ENCODE assay signal across 17 mouse cellular contexts in the genomic region with DNA sequence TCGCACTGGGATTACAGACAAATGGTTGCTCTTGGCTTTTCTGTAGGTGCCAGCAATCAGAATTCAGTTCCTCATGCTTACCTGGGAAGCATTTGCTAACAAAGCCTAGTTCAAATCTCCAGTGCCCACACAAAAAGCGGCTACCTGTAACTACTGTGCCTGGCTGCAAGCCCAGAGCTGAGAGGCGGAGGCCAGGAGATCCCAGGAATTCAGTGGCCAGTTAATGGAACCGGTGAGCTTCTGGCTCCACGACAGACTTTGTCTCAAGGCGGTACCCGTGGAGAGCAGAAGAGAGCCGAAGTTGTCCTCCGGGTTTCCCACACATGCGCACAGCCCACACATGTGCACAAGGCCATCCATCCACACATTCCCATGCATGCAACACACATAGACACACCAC. TPM values are rescaled to one million over a fixed set of nuclear protein-coding genes. Genes with fewer than 3 reads are reported as not detected.
DNase-seq lines count a peak whose midpoint lies in the region; ATAC-seq lines count a peak whose summit lies in the region.
"Had no signal": no experiment of that assay in that cellular context is flagged by ENCODE, and none has a peak within 500 bp of the region (broad histone marks: within the 10 kb centered on the region; RNA-seq: fewer than 3 reads in every experiment).

No protein-coding gene starts in this region.

- 91% methylated on average over 10 of the region's 10 CpGs for WGBS in hindbrain, embryonic 10.5 days
- 88% methylated on average over 10 of the region's 10 CpGs for WGBS in hindbrain, embryonic 12.5 days

- peak; percentile 71 to 82 for DNase-seq in cerebellum, postnatal 10 days
- DNase-seq in cerebellum, adult 9-10 months: no peak
- no peak for DNase-seq in hindbrain, embryonic 10.5 days (ENCODE audit: low spot score)
- DNase-seq in lung, postnatal 25 days (ENCODE audit: low spot score): peak; percentile 17
- DNase-seq in lung, postnatal 10 days: no peak
- DNase-seq in kidney, postnatal 36 days: peak; percentile 78 to 87
- DNase-seq in layer of hippocampus, postnatal 14 days (ENCODE audit: low spot score in 2 of 2): no peak
- DNase-seq: gastrocnemius, postnatal 14 days; thymus, postnatal 4 days had no signal

- no peak overlapping the region for H3K4me2 ChIP-seq in hindbrain, embryonic 12.5 days (replicated peaks)
- H3K4me2 ChIP-seq: embryonic facial prominence, embryonic 13.5 days; heart, embryonic 15.5 days; liver, embryonic 12.5 days; neural tube, embryonic 12.5 days had no signal

- no peak overlapping the region for H3K9ac ChIP-seq in hindbrain, embryonic 12.5 days
- H3K9ac ChIP-seq: embryonic facial prominence, embryonic 13.5 days; heart, embryonic 15.5 days; liver, embryonic 12.5 days; neural tube, embryonic 12.5 days had no signal

- H3K4me3 ChIP-seq in hindbrain, embryonic 10.5 days: no peak overlapping the region
- no peak overlapping the region for H3K4me3 ChIP-seq in hindbrain, embryonic 12.5 days
- H3K4me3 ChIP-seq: embryonic facial prominence, embryonic 13.5 days; heart, embryonic 15.5 days; liver, embryonic 12.5 days; neural tube, embryonic 12.5 days had no signal

- no peaks in the 10 kb centered on the region for H3K36me3 ChIP-seq in hindbrain, embryonic 10.5 days
- H3K36me3 ChIP-seq in hindbrain, embryonic 12.5 days: no peaks in the 10 kb centered on the region
- H3K36me3 ChIP-seq: embryonic facial prominence, embryonic 13.5 days; heart, embryonic 15.5 days; liver, embryonic 12.5 days; neural tube, embryonic 12.5 days had no signal

- H3K27ac ChIP-seq in hindbrain, embryonic 10.5 days: peak overlapping the region; percentile 46; the same call in 1 of the 2 replicates
- H3K27ac ChIP-seq in hindbrain, embryonic 12.5 days: no peak overlapping the region
- H3K27ac ChIP-seq: embryonic facial prominence, embryonic 13.5 days; heart, embryonic 15.5 days; liver, embryonic 12.5 days; neural tube, embryonic 12.5 days had no signal

- no peak for ATAC-seq in hindbrain, embryonic 12.5 days (ENCODE audit: low FRiP score)
- ATAC-seq: forebrain, embryonic 16.5 days; hindbrain, embryonic 16.5 days; liver, embryonic 12.5 days; Patski had no signal

- no peaks in the 10 kb centered on the region for H3K9me3 ChIP-seq in hindbrain, embryonic 10.5 days
- H3K9me3 ChIP-seq in hindbrain, embryonic 12.5 days (replicated peaks): no peaks in the 10 kb centered on the region
- H3K9me3 ChIP-seq: embryonic facial prominence, embryonic 13.5 days; heart, embryonic 15.5 days; liver, embryonic 12.5 days; neural tube, embryonic 12.5 days had no signal

- H3K4me1 ChIP-seq in hindbrain, embryonic 10.5 days (replicated peaks): peaks cover 18% of the 10 kb centered on the region
- H3K4me1 ChIP-seq in hindbrain, embryonic 12.5 days: peaks cover 9% of the 10 kb centered on the region
- H3K4me1 ChIP-seq: liver, embryonic 12.5 days had no signal

- no peaks in the 10 kb centered on the region for H3K27me3 ChIP-seq in hindbrain, embryonic 10.5 days (ENCODE audit: insufficient read depth, poor library complexity, severe bottlenecking)
- no peaks in the 10 kb centered on the region for H3K27me3 ChIP-seq in hindbrain, embryonic 12.5 days
- H3K27me3 ChIP-seq: embryonic facial prominence, embryonic 13.5 days; heart, embryonic 15.5 days; liver, embryonic 12.5 days; neural tube, embryonic 12.5 days had no signal

RNA-seq across cellular contexts. Expression of gene Phactr2, which starts 46.6 kb away (rescaled TPM):
- polyA plus RNA-seq in hindbrain, embryonic 10.5 days (2016; fragmentation: Nextera tagmentation; extraction: Ambion mirVana): 10.7 and 11.0 TPM in 2 replicates
- polyA plus RNA-seq in hindbrain, embryonic 12.5 days (2016; fragmentation: Nextera tagmentation; extraction: Ambion mirVana): 14.5 and 16.0 TPM in 2 replicates
- 10 to 100 TPM; 26.3 to 28.1 TPM for total RNA-seq in layer of hippocampus, postnatal 14 days (2021)

Comparison
In these comparisons a context has a peak if more than half of its experiments do, and no peak if none do; other contexts are left out.
1. DNase-seq: peak in cerebellum, postnatal 10 days (2 of 2), lung, postnatal 25 days (single experiment) and kidney, postnatal 36 days (2 of 2); none in cerebellum, adult 9-10 months (single experiment), hindbrain, embryonic 10.5 days (single experiment), lung, postnatal 10 days (single experiment) and layer of hippocampus, postnatal 14 days (0 of 2).